Mouse (Mus musculus): ENCODE measurements around the gene Dock11. TPM values are rescaled to one million over a fixed set of nuclear protein-coding genes. Genes with fewer than 3 reads are reported as not detected.

Gene Dock11
- polyA plus RNA-seq, 1 experiment from 2014 or later: 11.8 TPM

- no peaks in the 10 kb centered on the region for H3K4me1 ChIP-seq (replicated peaks)
- no peaks in the 10 kb centered on the region for H3K36me3 ChIP-seq
- no peak overlapping the region for H3K27ac ChIP-seq
- no peak overlapping the region for H3K9ac ChIP-seq
- no peaks in the 10 kb centered on the region for H3K9me3 ChIP-seq
- H3K4me3 ChIP-seq (replicated peaks): no peak overlapping the region
- no peaks in the 10 kb centered on the region for H3K27me3 ChIP-seq (replicated peaks)
- no peak overlapping the region for H3K4me2 ChIP-seq (replicated peaks)
- ATAC-seq: no peak
Observed at GRCm38 (mm10) chrX:35956236-35956635, 67.6 kb downstream of the Dock11 start.

- H3K4me1 ChIP-seq (replicated peaks): no peaks in the 10 kb centered on the region
- H3K9me3 ChIP-seq: no peaks in the 10 kb centered on the region
- no peaks in the 10 kb centered on the region for H3K27me3 ChIP-seq (replicated peaks)
- WGBS: 76% methylated on average over 6 of the region's 6 CpGs
- H3K9ac ChIP-seq: no peak overlapping the region
- H3K36me3 ChIP-seq: no peaks in the 10 kb centered on the region
- H3K4me3 ChIP-seq (replicated peaks): no peak overlapping the region
- no peak overlapping the region for H3K27ac ChIP-seq
- no peak overlapping the region for H3K4me2 ChIP-seq (replicated peaks)
- no peak for ATAC-seq
Observed at GRCm38 (mm10) chrX:35963087-35963486, 74.5 kb downstream of the Dock11 start.

- Histone ChIP-seq H3K4me2 (replicated peaks) (no peak overlapping the region), H3K4me1 (replicated peaks) (no peaks in the 10 kb centered on the region), H3K27me3 (replicated peaks) (no peaks in the 10 kb centered on the region), H3K9me3 (no peaks in the 10 kb centered on the region), H3K4me3 (replicated peaks) (no peak overlapping the region), H3K27ac (no peak overlapping the region), H3K36me3 (no peaks in the 10 kb centered on the region), H3K9ac (no peak overlapping the region)
- ATAC-seq: no peak
- 89% methylated on average over 1 of the region's 1 CpGs for WGBS
Observed at GRCm38 (mm10) chrX:35969276-35969675, 80.6 kb downstream of the Dock11 start.

- Histone ChIP-seq H3K4me3 (replicated peaks) (no peak overlapping the region), H3K9ac (no peak overlapping the region), H3K36me3 (no peaks in the 10 kb centered on the region), H3K27ac (no peak overlapping the region), H3K27me3 (replicated peaks) (no peaks in the 10 kb centered on the region), H3K9me3 (no peaks in the 10 kb centered on the region), H3K4me2 (replicated peaks) (no peak overlapping the region), H3K4me1 (replicated peaks) (no peaks in the 10 kb centered on the region)
- 71% methylated on average over 5 of the region's 5 CpGs for WGBS
- peak; percentile 68 for ATAC-seq
Observed at GRCm38 (mm10) chrX:35976657-35977056, 88.0 kb downstream of the Dock11 start.

- Histone ChIP-seq H3K4me3 (replicated peaks) (no peak overlapping the region), H3K36me3 (no peaks in the 10 kb centered on the region), H3K27ac (no peak overlapping the region), H3K4me2 (replicated peaks) (no peak overlapping the region), H3K4me1 (replicated peaks) (no peaks in the 10 kb centered on the region), H3K9me3 (no peaks in the 10 kb centered on the region), H3K27me3 (replicated peaks) (no peaks in the 10 kb centered on the region), H3K9ac (no peak overlapping the region)
- no peak for ATAC-seq
- WGBS: 90% methylated on average over 1 of the region's 1 CpGs
Observed at GRCm38 (mm10) chrX:35987981-35988380, 99.3 kb downstream of the Dock11 start.

- Histone ChIP-seq H3K27me3 (replicated peaks) (no peaks in the 10 kb centered on the region), H3K4me3 (replicated peaks) (no peak overlapping the region), H3K4me2 (replicated peaks) (no peak overlapping the region), H3K9ac (no peak overlapping the region), H3K4me1 (replicated peaks) (no peaks in the 10 kb centered on the region), H3K27ac (no peak overlapping the region), H3K36me3 (no peaks in the 10 kb centered on the region), H3K9me3 (no peaks in the 10 kb centered on the region)
- no peak for ATAC-seq
- WGBS: 81% methylated on average over 5 of the region's 5 CpGs
Observed at GRCm38 (mm10) chrX:35990508-35991095, 102.0 kb downstream of the Dock11 start.

- H3K9ac ChIP-seq: no peak overlapping the region
- no peaks in the 10 kb centered on the region for H3K36me3 ChIP-seq
- H3K4me2 ChIP-seq (replicated peaks): no peak overlapping the region
- no peak overlapping the region for H3K27ac ChIP-seq
- H3K27me3 ChIP-seq (replicated peaks): no peaks in the 10 kb centered on the region
- 71% methylated on average over 6 of the region's 6 CpGs for WGBS
- no peak for ATAC-seq
- H3K4me1 ChIP-seq (replicated peaks): no peaks in the 10 kb centered on the region
- no peaks in the 10 kb centered on the region for H3K9me3 ChIP-seq
- H3K4me3 ChIP-seq (replicated peaks): no peak overlapping the region
Observed at GRCm38 (mm10) chrX:35994226-35994625, 105.6 kb downstream of the Dock11 start.

- no peak for ATAC-seq
- H3K4me3 ChIP-seq (replicated peaks): no peak overlapping the region
Observed at GRCm38 (mm10) chrX:35997004-35997403, 108.4 kb downstream of the Dock11 start.

GRCm38 (mm10) chrX:35997793-35998419 lies 109.3 kb downstream of the Dock11 start:
- 72% methylated on average over 5 of the region's 5 CpGs for WGBS
- no peaks in the 10 kb centered on the region for H3K36me3 ChIP-seq

More at GRCm38 (mm10) chrX:35997004-35997403, 108.4 kb downstream of the Dock11 start:
- no peak overlapping the region for H3K27ac ChIP-seq
- no peak overlapping the region for H3K9ac ChIP-seq
- no peaks in the 10 kb centered on the region for H3K27me3 ChIP-seq (replicated peaks)
- no peaks in the 10 kb centered on the region for H3K9me3 ChIP-seq
- H3K4me1 ChIP-seq (replicated peaks): no peaks in the 10 kb centered on the region
- H3K4me2 ChIP-seq (replicated peaks): no peak overlapping the region
- 9% methylated on average over 2 of the region's 2 CpGs for WGBS
- H3K36me3 ChIP-seq: no peaks in the 10 kb centered on the region

GRCm38 (mm10) chrX:36025651-36026050 lies 137.0 kb downstream of the Dock11 start:
- no peak overlapping the region for H3K4me2 ChIP-seq (replicated peaks)
- no peak overlapping the region for H3K4me3 ChIP-seq (replicated peaks)
- no peak overlapping the region for H3K9ac ChIP-seq
- no peaks in the 10 kb centered on the region for H3K4me1 ChIP-seq (replicated peaks)
- no peak for ATAC-seq
- 82% methylated on average over 17 of the region's 17 CpGs for WGBS
- H3K27ac ChIP-seq: no peak overlapping the region
- no peaks in the 10 kb centered on the region for H3K36me3 ChIP-seq
- H3K27me3 ChIP-seq (replicated peaks): no peaks in the 10 kb centered on the region
- no peaks in the 10 kb centered on the region for H3K9me3 ChIP-seq

More at GRCm38 (mm10) chrX:35997793-35998419, 109.3 kb downstream of the Dock11 start:
- no peak for ATAC-seq
- Histone ChIP-seq H3K9me3 (no peaks in the 10 kb centered on the region), H3K4me1 (replicated peaks) (no peaks in the 10 kb centered on the region), H3K27me3 (replicated peaks) (no peaks in the 10 kb centered on the region), H3K9ac (no peak overlapping the region), H3K4me3 (replicated peaks) (no peak overlapping the region), H3K27ac (no peak overlapping the region), H3K4me2 (replicated peaks) (no peak overlapping the region)

GRCm38 (mm10) chrX:36031113-36031512 lies 142.5 kb downstream of the Dock11 start:
- Histone ChIP-seq H3K27me3 (replicated peaks) (no peaks in the 10 kb centered on the region), H3K36me3 (no peaks in the 10 kb centered on the region), H3K4me3 (replicated peaks) (no peak overlapping the region), H3K4me1 (replicated peaks) (no peaks in the 10 kb centered on the region), H3K27ac (no peak overlapping the region), H3K9ac (no peak overlapping the region), H3K9me3 (no peaks in the 10 kb centered on the region), H3K4me2 (replicated peaks) (no peak overlapping the region)
- 58% methylated on average over 5 of the region's 5 CpGs for WGBS
- peak; percentile 84 for ATAC-seq

- no peaks in the 10 kb centered on the region for H3K36me3 ChIP-seq
- H3K9me3 ChIP-seq: no peaks in the 10 kb centered on the region
- H3K27ac ChIP-seq: no peak overlapping the region
- no peak overlapping the region for H3K4me2 ChIP-seq (replicated peaks)
- no peaks in the 10 kb centered on the region for H3K4me1 ChIP-seq (replicated peaks)
- WGBS: 94% methylated on average over 8 of the region's 8 CpGs
- no peak overlapping the region for H3K9ac ChIP-seq
- H3K27me3 ChIP-seq (replicated peaks): no peaks in the 10 kb centered on the region
- no peak for ATAC-seq
- H3K4me3 ChIP-seq (replicated peaks): no peak overlapping the region
Observed at GRCm38 (mm10) chrX:36034045-36034444, 145.4 kb downstream of the Dock11 start.

- H3K27ac ChIP-seq: no peak overlapping the region
- H3K9me3 ChIP-seq: no peaks in the 10 kb centered on the region
- H3K4me2 ChIP-seq (replicated peaks): no peak overlapping the region
- H3K4me3 ChIP-seq (replicated peaks): no peak overlapping the region
- H3K4me1 ChIP-seq (replicated peaks): no peaks in the 10 kb centered on the region
- 65% methylated on average over 4 of the region's 4 CpGs for whole genome bisulfite sequencing
- H3K9ac ChIP-seq: no peak overlapping the region
- ATAC-seq: no peak
- no peaks in the 10 kb centered on the region for H3K36me3 ChIP-seq
- no peaks in the 10 kb centered on the region for H3K27me3 ChIP-seq (replicated peaks)
Observed at GRCm38 (mm10) chrX:36045731-36046130, 157.1 kb downstream of the Dock11 start.
